Mouse (Mus musculus) limb, embryonic 13.5 days (tissue): ENCODE measurements around the gene BC029722. TPM values are rescaled to one million over a fixed set of nuclear protein-coding genes. Genes with fewer than 3 reads are reported as not detected.
A peak's percentile ranks its signal among the peaks of the same experiment; 100 is the strongest.
"Not testable (repeated sequence)": the region's sequence is repeated elsewhere in the genome, so short reads cannot be mapped to it uniquely, and the experiment has no call there.

Experiments used
- ATAC-seq: fragments of 200-750 bp; cut with Nextera tagmentation; 2 replicates; pipeline ENCODE4 v1.8.0; 2017; ENCODE audit warnings: low read depth, moderate number of reproducible peaks, moderate TSS enrichment; ENCODE audit not compliant: low FRiP score
- H3K27ac ChIP-seq: fragments of 300-500 bp; sonication (generic); 2 replicates; pipeline ENCODE4 v1.5.1; 2015; ENCODE audit warnings: inconsistent platforms, mild to moderate bottlenecking, moderate library complexity
- H3K27me3 ChIP-seq: fragments of 300-500 bp; sonication (generic); 2 replicates; pipeline ENCODE4 v1.6.1; 2015; ENCODE audit warnings: mild to moderate bottlenecking, inconsistent platforms
- H3K36me3 ChIP-seq: fragments of 300-500 bp; sonication (generic); 2 replicates; pipeline ENCODE4 v1.6.1; 2015; ENCODE audit warnings: inconsistent platforms, mild to moderate bottlenecking, moderate library complexity
- H3K4me1 ChIP-seq: fragments of 300-500 bp; sonication (generic); 2 replicates; pipeline ENCODE4 v1.6.1; 2015; ENCODE audit warnings: inconsistent platforms
- H3K4me2 ChIP-seq: fragments of 300-500 bp; sonication (generic); replicated peaks from 2 replicates; pipeline ENCODE4 v1.6.1; 2015; ENCODE audit warnings: inconsistent platforms, mild to moderate bottlenecking, moderate library complexity
- H3K4me3 ChIP-seq: fragments of 300-500 bp; sonication (generic); 2 replicates; pipeline ENCODE4 v1.5.1; 2015; ENCODE audit warnings: moderate library complexity, mild to moderate bottlenecking, inconsistent platforms
- H3K9ac ChIP-seq: fragments of 300-500 bp; sonication (generic); 2 replicates; pipeline ENCODE4 v1.6.1; 2015; ENCODE audit warnings: mild to moderate bottlenecking, inconsistent platforms
- H3K9me3 ChIP-seq: fragments of 300-500 bp; sonication (generic); 2 replicates; pipeline ENCODE4 v1.6.1; 2016; ENCODE audit warnings: inconsistent platforms
- WGBS: fragments of 180-500 bp; shearing (Covaris S2); methylation state at CpG from one replicate; pipeline ENCODE4 v1.1.7; 2015; 5-methylcytosine and 5-hydroxymethylcytosine counted together
- polyA plus RNA-seq: library from polyadenylated mRNA; unstranded; fragments of >200 nt; fragmentation: Nextera tagmentation; extraction: Ambion mirVana; gene quantifications from 2 replicates; pipeline ENCODE4 v1.2.1, GENCODE M21; 2015

BC029722 gene
- polyA plus RNA-seq, 1 experiment from 2014 or later, result 16.2 TPM

DNA sequence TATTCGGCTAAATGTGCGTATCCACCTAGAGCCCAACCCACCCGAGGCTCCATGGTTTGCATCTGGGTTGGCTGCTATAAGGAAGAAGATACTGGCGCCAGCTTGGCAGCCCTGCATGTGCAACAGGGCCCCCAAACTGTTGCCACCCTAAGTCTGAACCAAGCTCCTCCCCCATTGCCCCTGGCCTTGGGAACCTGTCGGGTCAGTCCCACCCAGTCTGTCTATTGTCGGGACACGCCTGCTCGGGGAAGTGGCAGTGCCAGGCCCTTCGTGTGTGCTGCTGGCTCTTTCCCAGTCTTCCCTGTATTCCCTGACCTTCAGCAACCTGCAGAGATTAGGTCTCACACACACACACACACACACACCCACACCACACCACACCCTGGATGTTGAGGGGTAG is 15.5 kb upstream of the BC029722 start, which contains the start of gene Fam83c:
TSS of gene Fam83c (minus strand) at position 123 of the 400 bp plus-strand sequence.
- H3K9ac ChIP-seq, result peak within 1 kb of the TSS; percentile 35; the same call in 1 of the 2 replicates
- H3K4me2 ChIP-seq, result 0 out of 2 replicates have a peak within 1 kb of the TSS, but pooled peaks have one; percentile 19
- H3K4me1 ChIP-seq, result no peaks in the 10 kb centered on the region
- no peaks in the 10 kb centered on the region for H3K9me3 ChIP-seq
- peaks cover 14% of the 10 kb centered on the region for H3K27me3 ChIP-seq
- no peak for ATAC-seq
- no peaks in the 10 kb centered on the region for H3K36me3 ChIP-seq
- 61% methylated on average over 9 of the region's 9 CpGs for WGBS
- no peak within 1 kb of the TSS for H3K27ac ChIP-seq
- no peak within 1 kb of the TSS for H3K4me3 ChIP-seq

DNA sequence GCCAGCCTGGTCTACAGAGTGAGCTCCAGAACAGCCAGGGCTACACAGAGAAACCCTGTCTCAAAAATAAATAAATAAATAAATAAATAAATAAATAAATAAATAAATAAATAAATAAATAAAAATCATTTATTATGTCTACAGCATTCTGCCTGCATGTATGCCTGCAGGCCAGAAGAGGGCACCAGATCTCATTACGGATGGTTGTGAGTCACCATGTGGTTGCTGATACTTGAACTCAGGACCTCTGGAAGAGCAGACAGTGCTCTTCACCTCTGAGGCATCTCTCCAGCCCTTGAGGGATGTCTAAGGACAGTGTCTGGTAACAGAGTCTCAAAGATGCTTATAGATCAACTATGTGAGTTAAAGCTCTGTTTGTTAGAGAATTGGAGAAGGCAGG is 12.9 kb upstream of the BC029722 start:
- peaks cover 14% of the 10 kb centered on the region for H3K27me3 ChIP-seq
- not testable (repeated sequence) for H3K4me2 ChIP-seq, H3K9ac ChIP-seq, H3K4me3 ChIP-seq, H3K9me3 ChIP-seq, H3K4me1 ChIP-seq, ATAC-seq, H3K27ac ChIP-seq, H3K36me3 ChIP-seq
- 63% methylated on average over 1 of the region's 1 CpGs for WGBS

DNA sequence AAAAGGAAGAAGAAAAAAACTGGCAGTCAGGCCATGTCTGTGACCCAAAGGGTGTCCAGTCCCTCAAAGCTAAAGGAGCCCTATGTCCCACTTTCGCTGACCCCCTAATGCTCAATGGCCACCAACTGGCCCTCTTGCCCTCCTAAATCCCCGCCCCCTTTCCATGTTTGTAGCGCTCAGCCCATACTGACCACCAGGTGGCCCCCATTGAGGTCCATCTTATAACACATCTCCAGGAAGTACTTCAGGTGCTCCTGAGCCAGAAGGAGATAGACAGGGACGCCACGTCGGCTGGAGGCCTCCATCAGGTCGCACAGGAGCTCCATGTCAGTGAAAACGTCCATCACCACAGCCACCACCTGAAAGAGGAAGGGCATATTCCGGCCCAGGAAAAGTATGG is 12.1 kb upstream of the BC029722 start:
- 60% methylated on average over 9 of the region's 9 CpGs for WGBS

DNA sequence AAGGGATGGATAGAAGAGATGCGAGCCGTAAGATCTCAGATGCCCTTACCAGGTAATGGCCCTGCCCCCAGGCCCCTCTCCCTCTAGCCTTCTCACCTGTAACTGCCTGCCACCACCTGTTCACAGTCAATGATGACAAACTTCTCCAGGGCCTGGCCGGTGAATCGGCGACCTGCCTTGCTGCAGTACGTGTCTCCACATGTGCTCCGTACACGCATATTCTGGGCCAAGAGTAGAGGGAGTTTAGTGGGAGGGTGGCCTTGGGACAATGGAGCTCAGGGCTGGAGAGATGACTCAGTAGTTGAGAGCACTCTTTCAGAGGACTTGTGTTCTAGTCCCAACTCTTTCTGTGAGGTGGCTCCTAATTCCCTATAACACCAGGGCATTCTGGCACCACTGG is 11.6 kb upstream of the BC029722 start:
- H3K9ac ChIP-seq, result no peak overlapping the region

More for the DNA sequence above, 12.1 kb upstream of the BC029722 start:
- Histone ChIP-seq H3K4me3 (no peak overlapping the region), H3K4me2 (no peak overlapping the region), H3K36me3 (no peaks in the 10 kb centered on the region), H3K4me1 (peaks cover 11% of the 10 kb centered on the region), H3K9me3 (no peaks in the 10 kb centered on the region), H3K27me3 (peaks cover 14% of the 10 kb centered on the region), H3K9ac (no peak overlapping the region), H3K27ac (no peak overlapping the region)
- no peak for ATAC-seq

DNA sequence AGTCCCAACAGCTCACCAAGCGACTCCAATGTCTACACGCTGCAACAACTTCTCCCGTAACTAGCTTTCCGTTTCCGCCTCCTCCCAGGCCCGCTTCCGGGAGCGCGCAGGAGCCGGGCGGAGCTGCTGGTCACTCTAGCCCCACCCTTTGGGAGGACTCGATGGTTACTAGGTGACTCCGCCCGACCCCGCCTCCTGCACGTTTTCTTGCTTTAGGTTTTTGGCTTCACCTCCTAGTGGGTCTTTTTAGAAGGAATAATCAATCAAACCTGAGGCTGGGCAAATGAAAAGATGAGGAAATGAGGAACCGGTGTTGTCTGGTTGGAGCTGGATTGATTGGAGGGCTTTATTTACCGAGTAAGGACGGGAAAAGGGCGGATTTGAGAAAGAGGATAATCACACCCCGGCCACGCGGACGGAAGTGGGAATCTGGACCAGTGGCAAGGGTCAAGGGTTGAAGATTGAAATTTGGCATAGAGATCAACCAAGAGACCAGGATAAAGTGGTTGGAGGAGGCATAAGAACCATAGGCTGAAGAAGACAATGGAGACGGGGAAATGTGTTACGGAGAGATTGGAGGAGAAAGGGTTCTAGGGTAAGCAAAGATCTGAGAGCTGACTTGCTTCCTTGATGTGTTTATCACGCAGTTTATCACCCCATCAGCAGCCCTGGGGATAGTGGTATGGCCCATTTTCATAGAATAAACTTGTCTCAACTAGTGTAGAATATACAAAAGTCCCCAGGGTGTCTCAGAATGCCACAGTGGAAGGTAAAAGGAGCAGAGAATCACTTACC is 7.6 kb upstream of the BC029722 start, which contains the start of gene Eif6:
TSS of gene Eif6 (minus strand) at position 296 of the 795 bp plus-strand sequence.
- H3K4me2 ChIP-seq, result peak within 1 kb of the TSS; percentile 94
- H3K4me3 ChIP-seq, result peak within 1 kb of the TSS; percentile 99
- H3K27me3 ChIP-seq, result no peaks in the 10 kb centered on the region
- peak; percentile 94 for ATAC-seq
- WGBS, result 3% methylated on average over 27 of the region's 27 CpGs
- peaks cover 20% of the 10 kb centered on the region for H3K4me1 ChIP-seq
- peak within 1 kb of the TSS; percentile 93 for H3K9ac ChIP-seq
- no peaks in the 10 kb centered on the region for H3K9me3 ChIP-seq
- H3K27ac ChIP-seq, result peak within 1 kb of the TSS; percentile 84
- peaks cover 22% of the 10 kb centered on the region for H3K36me3 ChIP-seq

More for the DNA sequence above, 11.6 kb upstream of the BC029722 start:
- WGBS, result 87% methylated on average over 8 of the region's 8 CpGs
- H3K36me3 ChIP-seq, result no peaks in the 10 kb centered on the region
- H3K4me2 ChIP-seq, result no peak overlapping the region
- peaks cover 11% of the 10 kb centered on the region for H3K4me1 ChIP-seq
- ATAC-seq, result no peak
- peaks cover 14% of the 10 kb centered on the region for H3K27me3 ChIP-seq
- H3K4me3 ChIP-seq, result no peak overlapping the region
- H3K27ac ChIP-seq, result no peak overlapping the region
- H3K9me3 ChIP-seq, result no peaks in the 10 kb centered on the region

DNA sequence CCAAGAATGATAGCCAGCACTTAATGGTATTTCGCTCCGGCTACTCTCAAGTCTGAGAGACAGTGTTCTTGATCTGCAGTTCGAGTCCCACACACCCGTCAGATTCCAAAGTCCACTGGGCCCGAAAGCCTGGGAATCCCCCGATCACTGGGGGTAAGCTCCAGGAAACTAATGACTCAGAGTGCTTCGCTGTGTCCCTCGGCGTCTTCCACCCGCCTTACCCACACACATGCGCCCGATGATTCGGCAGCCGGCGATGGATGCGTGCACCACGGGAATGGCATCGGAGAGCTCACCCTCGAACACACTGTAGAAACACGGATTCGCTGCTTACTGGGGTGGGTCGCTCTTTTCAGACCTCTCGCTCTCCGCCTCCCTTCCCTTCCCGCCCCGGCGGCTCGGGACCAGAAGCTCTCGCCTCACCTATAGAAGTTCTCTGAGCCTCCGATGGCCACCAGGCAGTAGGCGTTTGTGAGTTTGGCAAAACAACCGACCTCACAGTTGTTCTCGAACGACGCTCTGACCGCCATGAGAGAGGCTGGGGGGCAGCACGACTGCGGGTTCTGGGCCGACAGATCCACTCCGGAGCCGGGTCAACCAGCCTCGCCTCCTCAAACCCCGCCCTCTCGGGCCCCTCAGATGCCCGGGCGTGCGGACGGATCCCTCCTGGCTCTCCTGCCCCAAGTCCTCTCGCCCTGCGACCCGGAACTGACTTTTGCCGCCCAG is 6.8 kb upstream of the BC029722 start:
- no peak for ATAC-seq
- H3K4me3 ChIP-seq, result peak overlapping the region; percentile 99
- peak overlapping the region; percentile 94 for H3K4me2 ChIP-seq
- H3K4me1 ChIP-seq, result peaks cover 20% of the 10 kb centered on the region
- H3K9me3 ChIP-seq, result no peaks in the 10 kb centered on the region
- peaks cover 29% of the 10 kb centered on the region for H3K36me3 ChIP-seq
- peak overlapping the region; percentile 84 for H3K27ac ChIP-seq
- H3K27me3 ChIP-seq, result no peaks in the 10 kb centered on the region
- peak overlapping the region; percentile 93 for H3K9ac ChIP-seq
- WGBS, result 2% methylated on average over 52 of the region's 52 CpGs

DNA sequence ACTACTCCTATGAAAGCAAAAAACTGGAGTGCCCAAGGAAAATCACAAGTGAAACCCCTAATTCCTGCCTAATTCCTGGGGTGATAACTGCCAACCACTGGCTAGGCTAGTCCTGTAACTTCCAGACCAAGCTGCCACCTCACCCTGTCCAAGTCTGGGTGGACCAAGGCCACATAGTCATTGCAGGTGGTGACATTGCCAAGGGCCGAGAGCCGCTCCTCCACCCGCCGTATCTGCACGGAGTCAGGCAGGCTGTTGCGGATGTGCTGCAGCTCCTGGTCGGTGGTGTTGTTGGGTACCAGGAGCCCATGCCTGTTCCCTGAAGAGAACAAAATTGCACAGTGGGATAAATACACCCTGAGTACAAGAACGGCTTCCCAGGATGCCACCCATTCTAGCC is 4.5 kb upstream of the BC029722 start:
- Histone ChIP-seq H3K4me1 (peaks cover 26% of the 10 kb centered on the region), H3K27me3 (no peaks in the 10 kb centered on the region), H3K4me2 (no peak overlapping the region), H3K9ac (no peak overlapping the region), H3K36me3 (peaks cover 44% of the 10 kb centered on the region), H3K9me3 (no peaks in the 10 kb centered on the region), H3K27ac (no peak overlapping the region), H3K4me3 (no peak overlapping the region)
- WGBS, result 94% methylated on average over 8 of the region's 8 CpGs
- ATAC-seq, result no peak

DNA sequence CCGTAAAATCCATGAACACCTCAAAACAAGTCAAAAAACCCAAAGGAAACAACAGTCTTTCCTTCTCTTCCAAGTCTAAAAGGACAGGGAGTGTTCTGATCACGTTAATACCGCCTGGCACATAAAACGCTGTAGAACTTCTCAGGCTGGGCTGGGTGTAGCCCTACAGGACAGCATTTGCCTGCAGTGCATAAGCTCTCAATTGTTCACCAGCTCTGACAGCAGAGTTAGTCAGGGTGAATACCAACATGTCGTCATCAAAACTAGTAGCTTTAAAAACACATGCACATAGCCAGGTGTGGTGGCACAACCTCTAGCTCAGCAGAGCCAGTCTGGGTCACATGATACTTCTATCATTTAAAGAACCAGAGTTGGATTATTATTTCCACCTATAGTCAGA is 1.6 kb upstream of the BC029722 start:
- ATAC-seq, result no peak
- 89% methylated on average over 5 of the region's 5 CpGs for WGBS
- peaks cover 26% of the 10 kb centered on the region for H3K4me1 ChIP-seq

DNA sequence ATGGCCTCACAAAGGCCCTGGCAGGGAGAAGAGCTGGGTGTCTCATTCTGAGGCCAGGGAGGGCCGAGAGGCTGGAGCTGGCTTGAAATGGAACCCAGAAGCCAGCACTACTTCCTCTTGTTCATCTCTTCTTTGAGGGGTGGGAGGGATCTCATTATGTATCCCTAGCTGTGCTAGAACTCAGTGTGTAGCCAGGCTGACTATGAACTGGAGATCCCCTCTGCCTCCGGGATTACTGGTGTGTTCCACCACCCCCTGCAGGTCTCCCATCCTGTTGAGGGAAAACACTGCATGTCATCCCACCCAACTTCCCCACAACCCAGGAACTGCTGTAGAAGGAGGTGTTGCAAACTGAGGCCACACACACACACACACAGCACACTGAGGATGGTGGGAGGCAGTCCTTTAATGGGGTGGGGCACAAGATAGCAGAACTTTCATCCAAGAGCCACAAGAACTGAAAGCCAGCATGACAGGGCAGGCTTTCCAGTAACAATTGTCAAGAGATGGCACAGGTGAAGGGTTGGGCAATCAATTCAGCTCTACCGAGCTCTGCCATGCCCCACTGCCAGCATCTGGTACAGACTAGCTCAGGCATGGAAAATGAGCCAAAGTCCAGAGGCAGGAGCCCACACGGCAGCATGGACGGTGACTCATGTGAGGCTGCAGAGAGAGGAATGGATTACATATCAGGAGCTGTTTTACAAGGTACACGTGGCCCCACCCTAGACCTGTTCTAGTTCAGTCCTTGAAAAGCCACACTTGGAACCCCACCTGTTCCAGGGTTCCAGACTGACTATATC is 424 bp upstream of the BC029722 start:
- 65% methylated on average over 6 of the region's 6 CpGs for WGBS

More for the DNA sequence above, 1.6 kb upstream of the BC029722 start:
- Histone ChIP-seq H3K27me3 (no peaks in the 10 kb centered on the region), H3K4me3 (no peak overlapping the region), H3K4me2 (no peak overlapping the region), H3K27ac (no peak overlapping the region), H3K36me3 (peaks cover 44% of the 10 kb centered on the region), H3K9ac (no peak overlapping the region), H3K9me3 (no peaks in the 10 kb centered on the region)

DNA sequence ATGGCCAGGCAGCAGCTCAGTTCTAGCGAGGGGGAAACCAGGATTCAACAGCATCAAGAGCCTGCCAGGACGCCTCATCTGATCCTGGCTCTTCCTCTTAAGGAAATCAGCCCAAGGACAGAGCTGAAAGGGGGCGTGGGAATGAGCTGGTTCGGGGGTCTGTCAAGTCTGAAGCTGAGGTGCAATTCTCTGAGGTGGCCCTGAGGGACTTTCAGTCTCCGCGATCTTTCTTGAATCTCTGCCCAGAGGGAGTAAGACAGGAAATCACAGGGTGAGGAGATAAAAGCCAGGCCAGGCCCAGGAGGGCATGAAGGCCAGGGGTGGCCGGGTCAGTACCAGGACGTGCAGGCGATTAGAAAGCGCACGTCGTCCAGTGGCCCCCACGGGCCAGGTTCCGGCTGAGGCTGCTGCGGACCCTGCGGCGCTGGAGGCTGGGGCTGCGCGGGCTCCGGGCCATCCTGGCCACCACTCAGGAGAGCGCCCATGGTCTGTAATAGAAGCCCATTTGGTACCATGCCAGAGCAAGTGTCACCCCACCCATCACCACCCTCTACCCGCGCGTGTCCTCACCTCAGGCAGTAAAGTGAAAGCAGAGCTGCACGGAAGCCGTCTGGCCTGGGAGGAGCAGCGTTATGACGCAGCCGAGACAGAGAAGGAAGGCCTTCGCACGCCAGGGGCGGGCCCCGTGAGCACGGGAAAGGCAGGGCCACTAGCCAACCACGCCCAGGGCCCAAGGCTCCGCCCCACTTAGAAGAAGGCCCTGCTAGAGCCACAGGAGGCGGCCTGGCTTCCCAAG is 432 bp downstream of the BC029722 start:
- Histone ChIP-seq H3K27ac (peak overlapping the region; percentile 69), H3K27me3 (no peaks in the 10 kb centered on the region), H3K4me1 (peaks cover 30% of the 10 kb centered on the region), H3K9me3 (no peaks in the 10 kb centered on the region), H3K36me3 (peaks cover 41% of the 10 kb centered on the region), H3K4me3 (peak overlapping the region; percentile 73), H3K9ac (peak overlapping the region; percentile 89), H3K4me2 (peak overlapping the region; percentile 93)
- WGBS, result 2% methylated on average over 37 of the region's 37 CpGs
- peak; percentile 94 for ATAC-seq

More for the DNA sequence above, 424 bp upstream of the BC029722 start:
- no peaks in the 10 kb centered on the region for H3K9me3 ChIP-seq
- peak overlapping the region; percentile 45; the same call in 1 of the 2 replicates for H3K27ac ChIP-seq
- peak overlapping the region; percentile 73 for H3K4me3 ChIP-seq
- no peaks in the 10 kb centered on the region for H3K27me3 ChIP-seq
- H3K4me1 ChIP-seq, result peaks cover 27% of the 10 kb centered on the region
- peak overlapping the region; percentile 14; the same call in 1 of the 2 replicates for H3K9ac ChIP-seq
- ATAC-seq, result peak; percentile 9; the same call in 1 of the 2 replicates
- H3K4me2 ChIP-seq, result peak overlapping the region; percentile 93
- peaks cover 44% of the 10 kb centered on the region for H3K36me3 ChIP-seq
